Mouse (Mus musculus) heart, embryonic 10.5 days (tissue): ENCODE results near the gene Strn3. TPM values are rescaled to one million over a fixed set of nuclear protein-coding genes. Genes with fewer than 3 reads are reported as not detected.
A peak's percentile ranks its signal among the peaks of the same experiment; 100 is the strongest.
"Not testable (repeated sequence)": the region's sequence is repeated elsewhere in the genome, so short reads cannot be mapped to it uniquely, and the experiment has no call there.

Experiments used
- DNase-seq: peaks from one replicate; pipeline ENCODE4 v3.0.0-alpha.2; 2017; ENCODE audit warnings: low spot score
- H3K27ac ChIP-seq: fragments of 300-500 bp; sonication (generic); 2 replicates; pipeline ENCODE4 v1.5.1; 2016; ENCODE audit warnings: mild to moderate bottlenecking
- H3K27me3 ChIP-seq: fragments of 300-500 bp; sonication (generic); 2 replicates; pipeline ENCODE4 v1.6.1; 2016; ENCODE audit warnings: mild to moderate bottlenecking; ENCODE audit not compliant: poor library complexity, insufficient read depth, severe bottlenecking
- H3K36me3 ChIP-seq: fragments of 300-500 bp; sonication (generic); 2 replicates; pipeline ENCODE4 v1.6.1; 2016; ENCODE audit warnings: mild to moderate bottlenecking, moderate library complexity
- H3K4me1 ChIP-seq: fragments of 300-500 bp; sonication (generic); 2 replicates; pipeline ENCODE4 v1.6.1; 2016; ENCODE audit warnings: mild to moderate bottlenecking
- H3K4me3 ChIP-seq: fragments of 300-500 bp; sonication (generic); 2 replicates; pipeline ENCODE4 v1.5.1; 2016; ENCODE audit warnings: mild to moderate bottlenecking, moderate library complexity
- H3K9me3 ChIP-seq: fragments of 300-500 bp; sonication (generic); 2 replicates; pipeline ENCODE4 v1.6.1; 2016; ENCODE audit warnings: mild to moderate bottlenecking, moderate library complexity
- WGBS: fragments of 180-500 bp; shearing (Covaris S2); methylation state at CpG from one replicate; pipeline ENCODE4 v1.1.7; 2016; 5-methylcytosine and 5-hydroxymethylcytosine counted together
- polyA plus RNA-seq: library from polyadenylated mRNA; unstranded; fragments of >200 nt; fragmentation: Nextera tagmentation; extraction: Ambion mirVana; gene quantifications from 2 replicates; pipeline ENCODE4 v1.2.1, GENCODE M21; 2016

Strn3 gene
- polyA plus RNA-seq, 1 experiment from 2014 or later: 39.3 TPM

GRCm38 (mm10) chr12:51708941-51709686 is 17.4 kb upstream of the Strn3 start:
- no peaks in the 10 kb centered on the region for H3K27me3 ChIP-seq
- H3K27ac ChIP-seq: 0 out of 2 replicates have a peak overlapping the region, but pooled peaks have one; percentile 36
- no peak for DNase-seq
- H3K4me1 ChIP-seq: peaks cover 32% of the 10 kb centered on the region
- WGBS: 60% methylated on average over 14 of the region's 14 CpGs
- no peaks in the 10 kb centered on the region for H3K9me3 ChIP-seq
- H3K36me3 ChIP-seq: no peaks in the 10 kb centered on the region
- H3K4me3 ChIP-seq: no peak overlapping the region

GRCm38 (mm10) chr12:51706673-51707235 is 15.1 kb upstream of the Strn3 start:
- Histone ChIP-seq H3K27ac (no peak overlapping the region), H3K4me3 (no peak overlapping the region), H3K27me3 (no peaks in the 10 kb centered on the region), H3K4me1 (peaks cover 34% of the 10 kb centered on the region), H3K36me3 (peaks cover 2% of the 10 kb centered on the region; the same call in 1 of the 2 replicates), H3K9me3 (no peaks in the 10 kb centered on the region)
- DNase-seq: no peak
- 86% methylated on average over 5 of the region's 5 CpGs for WGBS

DNA sequence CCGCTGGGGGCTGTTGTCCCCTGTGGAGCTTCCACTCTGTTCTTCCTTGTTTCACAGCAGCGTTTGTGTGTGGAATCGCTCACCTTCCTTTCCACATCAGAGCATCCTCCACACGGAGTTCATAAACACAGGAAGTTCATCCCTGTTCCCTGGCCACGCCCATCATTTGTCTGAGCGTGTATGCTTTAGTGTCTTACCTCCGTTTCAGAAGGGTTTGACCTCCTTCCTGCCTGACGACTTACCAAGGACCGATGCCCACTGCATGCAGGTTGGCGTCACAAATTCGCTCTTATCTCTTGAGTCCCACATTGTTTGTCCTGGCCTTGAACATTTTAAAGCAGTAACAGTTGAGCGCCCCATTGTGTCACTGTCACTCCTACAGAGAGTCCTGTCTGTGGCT is 14.1 kb upstream of the Strn3 start:
- no peak for DNase-seq
- Histone ChIP-seq H3K27ac (no peak overlapping the region), H3K36me3 (peaks cover 4% of the 10 kb centered on the region; the same call in 1 of the 2 replicates), H3K9me3 (no peaks in the 10 kb centered on the region), H3K27me3 (no peaks in the 10 kb centered on the region), H3K4me1 (peaks cover 35% of the 10 kb centered on the region), H3K4me3 (no peak overlapping the region)
- 72% methylated on average over 12 of the region's 12 CpGs for WGBS

DNA sequence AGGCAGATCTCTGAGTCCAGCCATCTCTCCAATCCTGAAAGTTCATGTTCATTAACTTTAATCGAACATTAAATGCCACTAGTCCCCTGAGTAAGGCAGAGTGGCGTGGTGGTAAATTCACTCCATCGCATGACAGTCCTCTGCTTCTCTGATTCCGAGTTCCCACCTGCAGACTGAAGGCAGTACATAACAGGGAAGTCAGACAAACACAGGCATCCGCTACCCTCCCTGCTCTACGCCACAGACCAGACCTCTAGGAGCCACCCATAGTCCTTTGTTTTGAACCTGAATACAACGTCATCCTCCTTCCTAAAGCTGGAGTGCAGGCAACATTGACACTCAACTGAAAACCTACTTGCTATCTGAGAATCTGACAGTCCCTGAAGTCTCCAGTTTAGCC is 12.9 kb upstream of the Strn3 start:
- 62% methylated on average over 7 of the region's 7 CpGs for WGBS
- Histone ChIP-seq H3K27ac (0 out of 2 replicates have a peak overlapping the region, but pooled peaks have one; percentile 36), H3K4me3 (no peak overlapping the region), H3K36me3 (peaks cover 4% of the 10 kb centered on the region; the same call in 1 of the 2 replicates), H3K27me3 (no peaks in the 10 kb centered on the region), H3K9me3 (no peaks in the 10 kb centered on the region), H3K4me1 (peaks cover 38% of the 10 kb centered on the region)
- DNase-seq: no peak

- H3K27ac ChIP-seq: peak overlapping the region; percentile 31; the same call in 1 of the 2 replicates
- DNase-seq: no peak
- no peaks in the 10 kb centered on the region for H3K9me3 ChIP-seq
- H3K36me3 ChIP-seq: peaks cover 4% of the 10 kb centered on the region; the same call in 1 of the 2 replicates
- 29% methylated on average over 1 of the region's 1 CpGs for WGBS
- no peak overlapping the region for H3K4me3 ChIP-seq
- H3K27me3 ChIP-seq: no peaks in the 10 kb centered on the region
- H3K4me1 ChIP-seq: peaks cover 35% of the 10 kb centered on the region
These were observed 12.2 kb upstream of the Strn3 start for GRCm38 (mm10) chr12:51703859-51704258.

DNA sequence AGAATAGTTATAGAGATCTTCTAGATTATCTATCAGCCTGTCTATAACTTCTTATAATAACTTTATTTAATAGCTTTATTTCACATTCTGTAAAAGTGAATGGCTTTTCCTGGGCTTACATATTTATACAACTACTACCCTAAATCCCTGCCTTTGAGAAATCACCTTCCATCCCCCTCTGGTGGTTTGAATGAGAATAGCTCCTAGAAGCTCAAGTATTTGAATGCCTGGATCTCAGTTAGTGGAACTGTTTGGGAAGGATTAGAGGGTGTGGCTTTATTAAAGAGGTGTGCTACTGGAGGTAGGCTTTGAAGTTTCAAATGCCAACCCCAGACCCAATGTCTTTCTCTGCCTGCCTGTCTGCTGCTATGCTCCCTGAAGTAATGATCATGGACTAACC is 10.0 kb upstream of the Strn3 start:
- H3K9me3 ChIP-seq: no peaks in the 10 kb centered on the region

DNA sequence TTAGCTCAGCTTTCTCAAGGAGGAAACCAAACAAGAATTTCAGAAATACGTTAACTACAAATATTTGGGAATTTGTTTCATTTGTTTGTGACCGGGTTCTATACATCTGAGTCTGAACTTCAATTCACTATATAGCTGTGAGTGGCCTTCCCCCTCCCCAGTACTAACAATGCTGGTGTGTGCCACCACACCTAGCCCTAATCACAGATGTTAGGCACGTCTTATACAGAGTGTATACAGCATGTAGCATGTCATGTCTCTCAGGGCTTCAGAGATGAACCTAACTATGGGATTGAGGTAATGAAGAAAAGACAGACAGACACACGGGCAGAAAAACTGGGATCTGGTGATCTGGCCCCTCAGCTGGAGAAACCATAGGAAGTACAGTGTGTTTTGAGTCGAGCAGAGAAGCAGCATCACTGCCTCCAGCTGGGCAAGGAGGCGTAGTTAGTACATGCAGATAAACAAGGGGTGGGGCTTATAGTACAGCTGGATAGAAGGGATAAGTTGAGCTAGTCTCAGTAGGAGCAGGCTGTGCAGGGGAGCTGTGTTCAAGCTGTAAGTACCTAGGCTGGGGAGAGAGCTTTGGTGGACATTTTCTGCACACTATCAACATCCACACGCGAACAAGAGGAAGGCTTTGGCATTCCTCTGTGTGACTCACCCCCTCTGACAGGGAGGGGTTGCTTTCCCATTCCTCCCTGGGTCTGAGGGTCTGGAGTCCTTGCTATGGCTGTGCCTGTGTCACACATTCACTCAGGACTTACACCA is 8.1 kb upstream of the Strn3 start:
- DNase-seq: peak; percentile 83
- peaks cover 33% of the 10 kb centered on the region for H3K4me1 ChIP-seq
- H3K4me3 ChIP-seq: peak overlapping the region; percentile 29
- no peaks in the 10 kb centered on the region for H3K27me3 ChIP-seq
- no peaks in the 10 kb centered on the region for H3K9me3 ChIP-seq
- 38% methylated on average over 8 of the region's 8 CpGs for WGBS
- H3K36me3 ChIP-seq: peaks cover 4% of the 10 kb centered on the region; the same call in 1 of the 2 replicates
- H3K27ac ChIP-seq: peak overlapping the region; percentile 56; the same call in 1 of the 2 replicates

More for the DNA sequence above, 10.0 kb upstream of the Strn3 start:
- Histone ChIP-seq H3K36me3 (peaks cover 4% of the 10 kb centered on the region; the same call in 1 of the 2 replicates), H3K4me1 (peaks cover 32% of the 10 kb centered on the region), H3K4me3 (no peak overlapping the region), H3K27ac (no peak overlapping the region), H3K27me3 (no peaks in the 10 kb centered on the region)
- DNase-seq: no peak

GRCm38 (mm10) chr12:51696157-51696556 is 4.5 kb upstream of the Strn3 start:
- Histone ChIP-seq H3K9me3 (no peaks in the 10 kb centered on the region), H3K4me1 (peaks cover 42% of the 10 kb centered on the region), H3K4me3 (no peak overlapping the region), H3K36me3 (no peaks in the 10 kb centered on the region), H3K27ac (no peak overlapping the region), H3K27me3 (no peaks in the 10 kb centered on the region)
- no peak for DNase-seq
- 44% methylated on average over 2 of the region's 2 CpGs for WGBS

GRCm38 (mm10) chr12:51694966-51695365 is 3.3 kb upstream of the Strn3 start:
- Histone ChIP-seq H3K9me3 (no peaks in the 10 kb centered on the region), H3K27ac (no peak overlapping the region), H3K4me1 (peaks cover 35% of the 10 kb centered on the region), H3K36me3 (no peaks in the 10 kb centered on the region), H3K27me3 (no peaks in the 10 kb centered on the region), H3K4me3 (no peak overlapping the region)
- no peak for DNase-seq
- 71% methylated on average over 1 of the region's 1 CpGs for WGBS

DNA sequence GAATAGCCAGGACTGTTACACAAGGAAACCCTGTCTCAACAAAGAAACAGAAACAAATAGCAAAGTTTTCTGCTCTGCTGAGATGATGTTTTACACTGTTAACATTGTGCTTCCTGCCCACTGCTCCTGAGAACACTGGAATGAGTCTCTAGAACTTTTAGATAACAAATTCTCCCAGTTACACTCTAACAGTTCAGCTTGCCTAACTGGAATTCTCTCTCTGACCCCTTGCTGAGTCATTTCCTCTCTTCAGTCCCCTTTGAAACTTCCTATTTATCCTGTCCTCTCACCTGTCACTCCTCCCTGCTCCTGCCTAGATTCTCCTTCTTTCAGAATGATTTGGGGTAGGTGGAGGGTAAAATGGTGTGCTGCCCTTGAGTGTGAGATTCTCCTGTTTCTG is 2.4 kb upstream of the Strn3 start:
- no peaks in the 10 kb centered on the region for H3K27me3 ChIP-seq
- H3K4me1 ChIP-seq: peaks cover 35% of the 10 kb centered on the region
- no peak for DNase-seq
- peak overlapping the region; percentile 50 for H3K27ac ChIP-seq
- H3K36me3 ChIP-seq: no peaks in the 10 kb centered on the region
- H3K4me3 ChIP-seq: no peak overlapping the region; the same call in 1 of the 2 replicates
- no peaks in the 10 kb centered on the region for H3K9me3 ChIP-seq

DNA sequence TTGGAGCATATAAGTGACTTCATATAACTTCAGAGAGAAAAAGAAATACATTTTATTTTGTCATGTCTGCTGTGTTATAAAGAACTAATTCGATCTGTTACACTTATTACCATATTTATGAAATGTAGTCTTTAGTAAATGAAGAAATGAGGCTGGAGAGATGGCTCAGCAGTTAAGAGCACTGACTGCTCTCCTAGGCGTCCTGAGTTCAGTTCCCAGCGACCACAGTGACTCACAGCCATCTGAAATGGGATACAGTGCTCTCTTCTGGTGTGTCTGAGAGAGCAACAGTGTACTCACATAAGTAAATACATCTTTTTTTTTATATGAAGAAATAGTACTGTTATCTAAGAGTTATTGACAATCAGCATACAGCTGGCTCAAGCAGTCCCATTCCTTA is 1.7 kb upstream of the Strn3 start:
- no peak for DNase-seq
- Histone ChIP-seq H3K9me3 (no peaks in the 10 kb centered on the region), H3K27ac (peak overlapping the region; percentile 50), H3K36me3 (no peaks in the 10 kb centered on the region), H3K4me3 (no peak overlapping the region), H3K4me1 (peaks cover 35% of the 10 kb centered on the region), H3K27me3 (no peaks in the 10 kb centered on the region)
- WGBS: 76% methylated on average over 3 of the region's 3 CpGs

DNA sequence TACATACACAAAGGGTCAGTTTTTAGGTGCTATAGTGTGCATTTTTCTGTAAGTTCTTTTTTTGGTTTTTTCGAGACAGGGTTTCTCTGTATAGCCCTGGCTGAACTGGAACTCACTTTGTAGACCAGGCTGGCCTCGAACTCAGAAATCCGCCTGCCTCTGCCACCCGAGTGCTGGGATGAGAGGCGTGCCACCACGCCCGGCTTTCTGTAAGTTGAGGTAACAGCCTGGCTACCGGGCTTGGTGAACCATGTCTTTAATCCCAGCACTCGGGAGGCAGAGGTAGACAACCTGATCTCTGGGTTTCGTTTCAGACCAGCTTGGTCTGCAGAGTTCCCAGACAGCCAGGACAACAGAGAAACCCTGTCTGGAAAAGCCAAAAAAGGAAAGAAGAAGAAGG is 1.2 kb upstream of the Strn3 start:
- H3K4me3 ChIP-seq: peak overlapping the region; percentile 95
- peak overlapping the region; percentile 100 for H3K27ac ChIP-seq
- not testable (repeated sequence) for H3K27me3 ChIP-seq, H3K9me3 ChIP-seq, H3K36me3 ChIP-seq, DNase-seq
- WGBS: 72% methylated on average over 10 of the region's 10 CpGs
- peaks cover 35% of the 10 kb centered on the region for H3K4me1 ChIP-seq
